Mouse (Mus musculus): Measurements from ENCODE around the gene Adra1b. TPM values are rescaled to one million over a fixed set of nuclear protein-coding genes. Genes with fewer than 3 reads are reported as not detected.

Adra1b gene
- total and polyA plus RNA-seq, 3 experiments, result 39.3 to 58.3 (median 50.5) TPM

DNA sequence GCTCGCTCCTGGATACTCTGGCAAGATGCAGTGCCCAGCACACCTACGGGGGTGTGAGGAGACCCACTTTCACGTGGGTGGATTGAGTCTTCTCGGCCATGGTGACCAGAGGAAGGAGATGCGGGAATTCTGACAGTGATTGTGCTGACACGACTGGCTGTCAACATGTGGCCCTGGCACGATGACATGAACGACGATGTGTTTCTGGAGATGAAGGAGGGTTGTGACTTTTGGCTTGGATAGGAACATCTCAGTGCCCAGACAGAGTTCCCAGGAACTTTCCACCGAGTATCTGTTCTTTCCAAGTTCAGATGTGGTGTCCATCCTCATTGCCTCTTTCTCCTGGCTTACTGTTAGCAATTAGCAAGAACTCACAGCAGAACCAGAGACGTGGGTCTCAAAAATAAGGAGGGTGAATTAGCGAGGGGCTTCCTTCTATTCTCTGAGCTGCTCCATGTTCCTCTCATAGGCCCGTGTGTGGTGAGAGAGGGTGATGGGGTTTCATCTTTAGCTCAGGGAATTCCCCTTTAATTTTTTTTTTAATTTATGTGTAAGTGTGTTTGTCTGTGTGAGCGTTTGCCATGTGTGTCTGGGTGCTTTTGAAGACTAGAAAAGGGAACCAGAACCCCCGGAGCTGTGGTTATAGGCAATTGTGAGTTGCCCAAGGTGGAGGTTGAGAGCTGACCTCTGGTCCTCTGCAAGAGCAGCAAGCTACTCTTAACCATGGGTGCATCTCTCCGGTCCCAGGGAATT lies 11.3 kb upstream of the Adra1b start:
- Histone ChIP-seq H3K9ac (ENCODE audit: low read depth, low read length) (no peak overlapping the region), H3K79me2 (replicated peaks; ENCODE audit: control insufficient read depth, insufficient read depth, low read length) (no peaks in the 10 kb centered on the region), H3K36me3 (ENCODE audit: control insufficient read depth, insufficient read depth, low read length) (no peaks in the 10 kb centered on the region), H3K4me1 (ENCODE audit: control insufficient read depth, insufficient read depth, low read length) (peaks cover 5% of the 10 kb centered on the region), H3K4me3 (no peak overlapping the region), H3K27ac (no peak overlapping the region), H3K27me3 (ENCODE audit: control insufficient read depth, insufficient read depth, low read length) (no peaks in the 10 kb centered on the region)
- peak in 1 of 2 experiments; percentile 18 for DNase-seq
- intact Hi-C loops (cut with DNase I), result no loop called here
- no peak for TF ChIP-seq POLR2A (IDR thresholded peaks at IDR 0.05; ENCODE audit: insufficient read depth, low read depth, low read length)
- no peak for TF ChIP-seq EP300 (IDR thresholded peaks at IDR 0.05; ENCODE audit: insufficient read depth, low read depth, low read length)
- TF ChIP-seq CTCF (IDR thresholded peaks at IDR 0.05), result no peak
- 66% methylated on average over 16 of the region's 16 CpGs for WGBS

GRCm38 (mm10) chr11:43911646-43912045 lies 10.6 kb upstream of the Adra1b start:
- WGBS, result 55% methylated on average over 6 of the region's 6 CpGs
- H3K27me3 ChIP-seq (ENCODE audit: control insufficient read depth, insufficient read depth, low read length), result no peaks in the 10 kb centered on the region
- H3K4me1 ChIP-seq (ENCODE audit: control insufficient read depth, insufficient read depth, low read length), result peaks cover 5% of the 10 kb centered on the region
- no peaks in the 10 kb centered on the region for H3K79me2 ChIP-seq (replicated peaks; ENCODE audit: control insufficient read depth, insufficient read depth, low read length)
- no peaks in the 10 kb centered on the region for H3K36me3 ChIP-seq (ENCODE audit: control insufficient read depth, insufficient read depth, low read length)
- H3K27ac ChIP-seq, result no peak overlapping the region
- DNase-seq, result no peak
- H3K4me3 ChIP-seq, result no peak overlapping the region
- TF ChIP-seq EP300 (IDR thresholded peaks at IDR 0.05; ENCODE audit: insufficient read depth, low read depth, low read length), result no peak
- H3K9ac ChIP-seq (ENCODE audit: low read depth, low read length), result no peak overlapping the region
- intact Hi-C loops (cut with DNase I), result no loop called here

DNA sequence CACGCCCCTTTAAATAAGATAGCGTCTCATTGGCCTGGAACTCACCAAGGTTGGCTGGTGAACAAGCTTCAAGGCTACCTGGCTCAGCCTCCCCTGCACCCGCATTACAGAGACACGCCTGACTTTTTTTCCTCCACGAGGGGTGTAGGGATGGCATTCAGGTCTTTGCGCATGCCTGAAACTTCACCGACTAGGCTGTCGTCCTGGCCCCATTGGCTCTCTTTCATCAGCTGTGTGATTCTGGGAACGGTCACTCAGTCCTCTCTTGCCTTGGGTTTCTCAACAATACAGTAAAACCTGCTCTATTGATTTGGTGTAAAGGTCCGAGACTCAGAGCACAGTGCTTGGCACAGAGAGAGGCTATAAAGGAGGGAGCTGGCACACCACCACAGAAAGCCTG lies 2.3 kb upstream of the Adra1b start:
- Histone ChIP-seq H3K79me2 (replicated peaks; ENCODE audit: control insufficient read depth, insufficient read depth, low read length) (no peaks in the 10 kb centered on the region), H3K36me3 (ENCODE audit: control insufficient read depth, insufficient read depth, low read length) (no peaks in the 10 kb centered on the region), H3K4me3 (no peak overlapping the region), H3K27me3 (ENCODE audit: control insufficient read depth, insufficient read depth, low read length) (no peaks in the 10 kb centered on the region), H3K9ac (ENCODE audit: low read depth, low read length) (no peak overlapping the region), H3K27ac (no peak overlapping the region), H3K4me1 (ENCODE audit: control insufficient read depth, insufficient read depth, low read length) (no peaks in the 10 kb centered on the region)
- TF ChIP-seq EP300 (IDR thresholded peaks at IDR 0.05; ENCODE audit: insufficient read depth, low read depth, low read length) (no peak), POLR2A (IDR thresholded peaks at IDR 0.05; ENCODE audit: insufficient read depth, low read depth, low read length) (no peak), CTCF (IDR thresholded peaks at IDR 0.05) (no peak)
- intact Hi-C loops (cut with DNase I), result no loop called here
- WGBS, result 78% methylated on average over 10 of the region's 10 CpGs
- DNase-seq, result no peak

- no peaks in the 10 kb centered on the region for H3K27me3 ChIP-seq (ENCODE audit: control insufficient read depth, insufficient read depth, low read length)
- no peaks in the 10 kb centered on the region for H3K79me2 ChIP-seq (replicated peaks; ENCODE audit: control insufficient read depth, insufficient read depth, low read length)
- 89% methylated on average over 2 of the region's 2 CpGs for WGBS
- intact Hi-C loops (cut with DNase I), result no loop called here
- no peaks in the 10 kb centered on the region for H3K4me1 ChIP-seq (ENCODE audit: control insufficient read depth, insufficient read depth, low read length)
- TF ChIP-seq EP300 (IDR thresholded peaks at IDR 0.05; ENCODE audit: insufficient read depth, low read depth, low read length) (no peak), POLR2A (IDR thresholded peaks at IDR 0.05; ENCODE audit: insufficient read depth, low read depth, low read length) (no peak), CTCF (IDR thresholded peaks at IDR 0.05) (no peak)
- H3K36me3 ChIP-seq (ENCODE audit: control insufficient read depth, insufficient read depth, low read length), result no peaks in the 10 kb centered on the region
- H3K4me3 ChIP-seq, result no peak overlapping the region
- DNase-seq, result no peak
- H3K27ac ChIP-seq, result no peak overlapping the region
- H3K9ac ChIP-seq (ENCODE audit: low read depth, low read length), result no peak overlapping the region
Observed at GRCm38 (mm10) chr11:43899696-43900095, 1.3 kb downstream of the Adra1b start.

- whole genome bisulfite sequencing, result 51% methylated on average over 2 of the region's 2 CpGs
- Histone ChIP-seq H3K4me1 (ENCODE audit: control insufficient read depth, insufficient read depth, low read length) (no peaks in the 10 kb centered on the region), H3K9ac (ENCODE audit: low read depth, low read length) (no peak overlapping the region), H3K36me3 (ENCODE audit: control insufficient read depth, insufficient read depth, low read length) (no peaks in the 10 kb centered on the region), H3K27ac (no peak overlapping the region), H3K27me3 (ENCODE audit: control insufficient read depth, insufficient read depth, low read length) (no peaks in the 10 kb centered on the region), H3K79me2 (replicated peaks; ENCODE audit: control insufficient read depth, insufficient read depth, low read length) (no peaks in the 10 kb centered on the region), H3K4me3 (no peak overlapping the region)
- TF ChIP-seq CTCF (IDR thresholded peaks at IDR 0.05) (no peak), EP300 (IDR thresholded peaks at IDR 0.05; ENCODE audit: insufficient read depth, low read depth, low read length) (no peak), POLR2A (IDR thresholded peaks at IDR 0.05; ENCODE audit: insufficient read depth, low read depth, low read length) (no peak)
- intact Hi-C loops (cut with DNase I), result no loop called here
- no peak for DNase-seq
Observed at GRCm38 (mm10) chr11:43895323-43895722, 5.7 kb downstream of the Adra1b start.

DNA sequence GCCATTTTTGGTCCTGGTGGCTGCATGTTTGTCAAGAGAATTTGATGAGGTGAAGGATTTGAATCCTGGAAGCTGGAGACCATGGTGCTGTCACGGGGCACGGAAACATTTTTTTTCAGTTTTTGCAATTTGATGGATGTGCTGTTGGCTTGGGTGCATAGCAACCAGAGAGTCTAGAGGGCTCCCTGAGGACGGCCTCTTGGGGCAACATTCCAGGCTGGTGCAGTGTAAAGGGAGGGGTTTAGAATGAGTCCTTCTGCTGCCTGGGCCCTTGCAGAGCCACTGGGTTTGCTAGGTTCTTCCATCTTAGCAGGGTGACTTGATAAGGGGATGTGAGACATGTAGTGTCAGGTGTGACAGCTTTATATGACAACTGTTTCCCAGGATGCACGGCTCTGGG lies 8.5 kb downstream of the Adra1b start:
- TF ChIP-seq CTCF (IDR thresholded peaks at IDR 0.05) (no peak), EP300 (IDR thresholded peaks at IDR 0.05; ENCODE audit: insufficient read depth, low read depth, low read length) (no peak), POLR2A (IDR thresholded peaks at IDR 0.05; ENCODE audit: insufficient read depth, low read depth, low read length) (no peak)
- H3K36me3 ChIP-seq (ENCODE audit: control insufficient read depth, insufficient read depth, low read length), result no peaks in the 10 kb centered on the region

More for the DNA sequence above, 8.5 kb downstream of the Adra1b start:
- intact Hi-C loops (cut with DNase I), result no loop called here
- no peaks in the 10 kb centered on the region for H3K79me2 ChIP-seq (replicated peaks; ENCODE audit: control insufficient read depth, insufficient read depth, low read length)
- H3K4me3 ChIP-seq, result no peak overlapping the region
- 82% methylated on average over 4 of the region's 4 CpGs for WGBS
- no peak overlapping the region for H3K27ac ChIP-seq
- no peaks in the 10 kb centered on the region for H3K27me3 ChIP-seq (ENCODE audit: control insufficient read depth, insufficient read depth, low read length)
- no peak overlapping the region for H3K9ac ChIP-seq (ENCODE audit: low read depth, low read length)
- no peak for DNase-seq
- peaks cover 2% of the 10 kb centered on the region for H3K4me1 ChIP-seq (ENCODE audit: control insufficient read depth, insufficient read depth, low read length)
